Mouse (Mus musculus) testis, adult 2 months (tissue): ENCODE measurements around the gene Asb7.

Experiments
- CTCF ChIP-seq: fragments of 200-500 bp; IDR thresholded peaks from 2 replicates; pipeline ENCODE4 v1.5.1; 2012; ENCODE audit warnings: low read depth, mild to moderate bottlenecking, inconsistent platforms, low read length, moderate library complexity; ENCODE audit not compliant: control insufficient read depth, insufficient read depth, insufficient replicate concordance
- POLR2A ChIP-seq: fragments of 200-500 bp; IDR thresholded peaks from 2 replicates; pipeline ENCODE4 v1.6.1; 2012; ENCODE audit warnings: low read depth, mild to moderate bottlenecking, inconsistent platforms, low read length, moderate library complexity; ENCODE audit not compliant: control insufficient read depth

DNA sequence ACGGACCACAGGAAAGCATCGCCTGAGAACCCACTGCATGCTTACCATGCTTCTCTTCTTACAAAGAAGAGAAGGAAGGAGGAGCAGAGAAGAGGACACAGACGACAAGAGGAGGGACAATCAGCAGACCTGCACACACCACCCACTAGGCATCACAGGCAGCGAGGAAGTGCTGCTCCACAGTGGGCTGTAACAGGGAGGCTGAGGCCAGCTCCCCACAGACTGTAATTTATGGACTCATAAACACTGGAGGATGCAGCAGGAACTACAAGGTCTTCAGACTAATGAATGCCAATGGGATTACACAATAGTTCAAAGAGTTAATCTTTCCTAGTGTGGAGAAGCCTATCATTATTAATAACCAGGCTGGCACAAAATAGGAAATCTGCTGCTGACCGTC lies 38.5 kb downstream of the Asb7 start:
- no peak for TF ChIP-seq CTCF
- no peak for TF ChIP-seq POLR2A
